ENCODE assay signal across 8 mouse cellular contexts in genomic region chr11:85234990-85235841, GRCm38 (mm10). TPM values are rescaled to one million over a fixed set of nuclear protein-coding genes. Genes with fewer than 3 reads are reported as not detected.
DNase-seq lines count a peak whose midpoint lies in the region; ATAC-seq and TF ChIP-seq lines count a peak whose summit lies in the region.

Gene Appbp2 (minus strand): TSS chr11:85235130.

- H3K27me3 ChIP-seq in forebrain, embryonic 10.5 days (ENCODE audit: poor library complexity, severe bottlenecking), result no peaks in the 10 kb centered on the region
- H3K27me3 ChIP-seq in heart, embryonic 15.5 days, result no peaks in the 10 kb centered on the region
- H3K27me3 ChIP-seq in liver, embryonic 14.5 days (ENCODE audit: control insufficient read depth, insufficient read depth, low read length), result no peaks in the 10 kb centered on the region
- no peaks in the 10 kb centered on the region for H3K27me3 ChIP-seq in neural tube, embryonic 11.5 days (ENCODE audit: control insufficient read depth, insufficient read depth, low read length)

- peak within 1 kb of the TSS; percentile 99 for H3K27ac ChIP-seq in forebrain, embryonic 10.5 days
- peak within 1 kb of the TSS; percentile 99 for H3K27ac ChIP-seq in heart, embryonic 15.5 days
- peak within 1 kb of the TSS; percentile 76 for H3K27ac ChIP-seq in liver, embryonic 14.5 days
- peak within 1 kb of the TSS; percentile 98 for H3K27ac ChIP-seq in neural tube, embryonic 11.5 days (ENCODE audit: low read depth, low read length)

- no peak for TF ChIP-seq EP300 in liver, embryonic 14.5 days (IDR thresholded peaks at IDR 0.05; ENCODE audit: low read depth)

- peak; percentile 82 for DNase-seq in c-Kit-negative CD71-positive TER-119-positive erythroid progenitor cells, embryonic 14.5 days (ENCODE audit: low read depth, low spot score)
- DNase-seq in forebrain, embryonic 10.5 days (ENCODE audit: extremely low spot score, low spot score), result peak; percentile 98
- peak; percentile 93 to 95 for DNase-seq in kidney, postnatal 25 days
- DNase-seq in liver, embryonic 14.5 days (ENCODE audit: low read depth in 3 of 3, low spot score in 3 of 3), result peak; percentile 80 to 86 (median 81)
- DNase-seq in neural tube, embryonic 11.5 days (ENCODE audit: low spot score), result peak; percentile 98
- peak; percentile 84 for DNase-seq in telencephalon, adult 2 months (ENCODE audit: low read depth, low spot score)

- H3K4me1 ChIP-seq in forebrain, embryonic 10.5 days, result peaks cover 18% of the 10 kb centered on the region
- H3K4me1 ChIP-seq in heart, embryonic 15.5 days (replicated peaks), result peaks cover 13% of the 10 kb centered on the region
- peaks cover 3 to 4% of the 10 kb centered on the region in 2 experiments for H3K4me1 ChIP-seq in liver, embryonic 14.5 days (replicated peaks; ENCODE audit: control insufficient read depth in 2 of 2, insufficient read depth in 2 of 2, low read length in 1 of 2)
- H3K4me1 ChIP-seq in neural tube, embryonic 11.5 days (ENCODE audit: control insufficient read depth, insufficient read depth, low read length), result peaks cover 5% of the 10 kb centered on the region; the same call in 1 of the 2 replicates

- no peak for TF ChIP-seq CTCF in liver, embryonic 14.5 days (IDR thresholded peaks at IDR 0.05; ENCODE audit: low read depth)

- peak within 1 kb of the TSS; percentile 97 for H3K4me3 ChIP-seq in forebrain, embryonic 10.5 days
- peak within 1 kb of the TSS; percentile 72 for H3K4me3 ChIP-seq in heart, embryonic 15.5 days
- peak within 1 kb of the TSS; percentile 87 to 98 for H3K4me3 ChIP-seq in liver, embryonic 14.5 days (ENCODE audit: insufficient read depth in 1 of 2, low read depth in 2 of 2, low read length in 2 of 2)
- peak within 1 kb of the TSS; percentile 77 for H3K4me3 ChIP-seq in neural tube, embryonic 11.5 days (ENCODE audit: low read depth, low read length)

- ATAC-seq in CD4-positive, CD25-positive, alpha-beta regulatory T cell, adult 4 months, result peak; percentile 83
- peak; percentile 96 for ATAC-seq in heart, embryonic 15.5 days (replicated peaks; ENCODE audit: insufficient number of reproducible peaks, insufficient read depth, low FRiP score, low read depth)
- ATAC-seq in liver, embryonic 14.5 days (ENCODE audit: insufficient read depth), result peak; percentile 91
- peak; percentile 95 for ATAC-seq in neural tube, embryonic 11.5 days (ENCODE audit: insufficient read depth, low FRiP score, low TSS enrichment)

- peak within 1 kb of the TSS; percentile 88 for H3K9ac ChIP-seq in heart, embryonic 15.5 days
- peak within 1 kb of the TSS; percentile 95 for H3K9ac ChIP-seq in liver, embryonic 14.5 days (replicated peaks)
- peak within 1 kb of the TSS; percentile 87 for H3K9ac ChIP-seq in neural tube, embryonic 11.5 days (ENCODE audit: low read length)

- 6% methylated on average over 48 of the region's 48 CpGs for WGBS in forebrain, embryonic 10.5 days
- whole genome bisulfite sequencing in heart, embryonic 15.5 days, result 4% methylated on average over 48 of the region's 48 CpGs
- 3% methylated on average over 48 of the region's 48 CpGs for WGBS in liver, embryonic 14.5 days (ENCODE audit: insufficient replicate concordance)
- WGBS in neural tube, embryonic 11.5 days, result 6% methylated on average over 48 of the region's 48 CpGs

- peak within 1 kb of the TSS; percentile 76 for H3K4me2 ChIP-seq in heart, embryonic 15.5 days
- H3K4me2 ChIP-seq in liver, embryonic 14.5 days (ENCODE audit: low read depth), result peak within 1 kb of the TSS; percentile 99
- H3K4me2 ChIP-seq in neural tube, embryonic 11.5 days (ENCODE audit: low read depth), result peak within 1 kb of the TSS; percentile 50

- peaks cover 35% of the 10 kb centered on the region for H3K36me3 ChIP-seq in forebrain, embryonic 10.5 days (replicated peaks)
- H3K36me3 ChIP-seq in heart, embryonic 15.5 days, result no peaks in the 10 kb centered on the region
- H3K36me3 ChIP-seq in liver, embryonic 14.5 days (replicated peaks; ENCODE audit: control insufficient read depth, insufficient read depth, low read depth), result no peaks in the 10 kb centered on the region; the same call in none of the 2 replicates
- H3K36me3 ChIP-seq in neural tube, embryonic 11.5 days (ENCODE audit: control insufficient read depth, insufficient read depth, low read length), result no peaks in the 10 kb centered on the region

- H3K9me3 ChIP-seq in forebrain, embryonic 10.5 days, result no peaks in the 10 kb centered on the region
- H3K9me3 ChIP-seq in heart, embryonic 15.5 days (replicated peaks), result no peaks in the 10 kb centered on the region
- no peaks in the 10 kb centered on the region for H3K9me3 ChIP-seq in liver, embryonic 14.5 days (ENCODE audit: control insufficient read depth, low read length)
- H3K9me3 ChIP-seq in neural tube, embryonic 11.5 days (ENCODE audit: control insufficient read depth, low read length), result no peaks in the 10 kb centered on the region

RNA-seq across cellular contexts. Expression of gene Appbp2, which starts in this region (rescaled TPM):
- 10 to 100 TPM; 15.0 to 19.2 TPM for polyA plus RNA-seq in CD4-positive, CD25-positive, alpha-beta regulatory T cell, adult 4 months (2017; shearing (Covaris generic))
- polyA plus RNA-seq in forebrain, embryonic 10.5 days (2016; fragmentation: Nextera tagmentation; extraction: Ambion mirVana), result 43.7 and 44.7 TPM in 2 replicates
- 31.7 and 34.7 TPM in 2 replicates for polyA plus RNA-seq in heart, embryonic 15.5 days (2015; fragmentation: Nextera tagmentation; extraction: Ambion mirVana)
- polyA plus RNA-seq in liver, embryonic 14.5 days (2012; rRNA removed), result 5.7 and 7.3 TPM in 2 replicates
- polyA plus RNA-seq in liver, embryonic 14.5 days (2014; fragmentation: Nextera tagmentation; extraction: Ambion mirVana), result 12.2 and 13.8 TPM in 2 replicates
- polyA plus RNA-seq in neural tube, embryonic 11.5 days (2014; fragmentation: Nextera tagmentation; extraction: Ambion mirVana), result 61.5 and 65.2 TPM in 2 replicates

Comparison
In these comparisons a context has a peak if more than half of its experiments do, and no peak if none do; other contexts are left out.
1. Peak in every context shown above with its lines: DNase-seq, ATAC-seq, H3K4me3 ChIP-seq and H3K27ac ChIP-seq.